Mouse (Mus musculus) liver, postnatal 0 days (tissue): ENCODE data around the gene Rxfp4.

Experiments used
- CTCF ChIP-seq: sonication (generic); IDR thresholded peaks from 2 replicates; pipeline ENCODE4 v1.5.1; 2016; ENCODE audit warnings: antibody characterized with exemption, low read depth
- EP300 ChIP-seq: IDR thresholded peaks from 2 replicates; pipeline ENCODE4 v1.6.1; 2016; ENCODE audit warnings: antibody characterized with exemption, low read depth, mild to moderate bottlenecking

DNA sequence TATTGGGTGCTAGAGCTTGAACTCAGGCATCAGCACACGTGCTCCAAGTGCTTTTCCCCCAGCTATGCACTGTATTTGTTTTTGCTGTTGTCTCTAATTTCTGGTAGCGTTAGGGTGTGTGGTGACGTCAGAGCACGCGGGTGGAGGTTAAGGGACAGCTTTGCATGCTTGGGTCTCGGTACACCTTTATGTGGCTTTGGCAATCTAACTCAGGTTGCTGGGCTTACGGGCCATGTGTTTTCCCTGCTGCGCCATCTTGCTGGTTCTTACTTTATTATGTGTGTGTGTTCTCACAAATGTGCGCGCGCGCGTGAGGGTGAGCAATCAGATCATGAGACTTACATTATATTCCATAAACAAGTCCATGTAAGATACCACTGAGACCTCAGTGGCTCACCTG is 3.0 kb downstream of the Rxfp4 start:
- no peak for TF ChIP-seq EP300
- TF ChIP-seq CTCF, result no peak
